Mouse (Mus musculus): ENCODE data around the gene Vwa3a. TPM values are rescaled to one million over a fixed set of nuclear protein-coding genes. Genes with fewer than 3 reads are reported as not detected.
"Not testable (repeated sequence)": the region's sequence is repeated elsewhere in the genome, so short reads cannot be mapped to it uniquely, and the experiment has no call there.

The Vwa3a gene
- 0.02 and 0.03 TPM in 2 replicates for polyA plus RNA-seq (2015; fragmentation: Nextera tagmentation; extraction: Ambion mirVana)

GRCm38 (mm10) chr7:120739018-120739417, at the start of gene Vwa3a:
TSS of gene Vwa3a (plus strand) at chr7:120739318.
- 57% methylated on average over 6 of the region's 6 CpGs for WGBS (ENCODE audit: insufficient replicate concordance)
- Histone ChIP-seq H3K4me1 (replicated peaks) (no peaks in the 10 kb centered on the region), H3K4me2 (no peak within 1 kb of the TSS), H3K27ac (no peak within 1 kb of the TSS), H3K27me3 (peaks cover 12% of the 10 kb centered on the region; the same call in 1 of the 2 replicates), H3K9ac (no peak within 1 kb of the TSS), H3K9me3 (replicated peaks) (no peaks in the 10 kb centered on the region), H3K4me3 (replicated peaks) (no peak within 1 kb of the TSS), H3K36me3 (peaks cover 5% of the 10 kb centered on the region; the same call in 1 of the 2 replicates)
- ATAC-seq (ENCODE audit: low read depth) (no peak), DNase-seq (no peak)

- Histone ChIP-seq H3K4me2 (no peak overlapping the region), H3K4me3 (replicated peaks) (no peak overlapping the region), H3K27ac (no peak overlapping the region), H3K9me3 (replicated peaks) (no peaks in the 10 kb centered on the region), H3K9ac (no peak overlapping the region), H3K4me1 (replicated peaks) (peaks cover 18% of the 10 kb centered on the region), H3K36me3 (peaks cover 13% of the 10 kb centered on the region), H3K27me3 (no peaks in the 10 kb centered on the region)
- DNase-seq = no peak
- ATAC-seq (ENCODE audit: low read depth) = no peak
- WGBS (ENCODE audit: insufficient replicate concordance) = 66% methylated on average over 4 of the region's 4 CpGs
Measured at GRCm38 (mm10) chr7:120690634-120691033, 48.5 kb upstream of the Vwa3a start.

- no peak for DNase-seq
- Histone ChIP-seq H3K36me3 (peaks cover 18% of the 10 kb centered on the region), H3K4me1 (replicated peaks) (peaks cover 22% of the 10 kb centered on the region), H3K4me2 (no peak overlapping the region), H3K27ac (no peak overlapping the region), H3K9ac (no peak overlapping the region), H3K27me3 (no peaks in the 10 kb centered on the region), H3K4me3 (replicated peaks) (no peak overlapping the region), H3K9me3 (replicated peaks) (no peaks in the 10 kb centered on the region)
- ATAC-seq (ENCODE audit: low read depth) = no peak
- WGBS (ENCODE audit: insufficient replicate concordance) = 90% methylated on average over 5 of the region's 5 CpGs
Measured at GRCm38 (mm10) chr7:120693831-120694375, 45.2 kb upstream of the Vwa3a start.

- WGBS (ENCODE audit: insufficient replicate concordance) = 61% methylated on average over 6 of the region's 6 CpGs
- ATAC-seq (ENCODE audit: low read depth) (no peak), DNase-seq (no peak)
- Histone ChIP-seq H3K9me3 (replicated peaks) (no peaks in the 10 kb centered on the region), H3K27me3 (no peaks in the 10 kb centered on the region), H3K27ac (no peak overlapping the region), H3K4me2 (no peak overlapping the region), H3K36me3 (peaks cover 18% of the 10 kb centered on the region), H3K4me3 (replicated peaks) (no peak overlapping the region), H3K9ac (no peak overlapping the region), H3K4me1 (replicated peaks) (peaks cover 31% of the 10 kb centered on the region)
Measured at GRCm38 (mm10) chr7:120695196-120695595, 43.9 kb upstream of the Vwa3a start.

GRCm38 (mm10) chr7:120695641-120696040, 43.5 kb upstream of the Vwa3a start:
- 23% methylated on average over 1 of the region's 1 CpGs for WGBS (ENCODE audit: insufficient replicate concordance)
- no peak for DNase-seq
- H3K36me3 ChIP-seq = peaks cover 17% of the 10 kb centered on the region
- H3K27ac ChIP-seq = no peak overlapping the region
- no peaks in the 10 kb centered on the region for H3K27me3 ChIP-seq
- no peak overlapping the region for H3K4me2 ChIP-seq
- H3K4me1 ChIP-seq (replicated peaks) = peaks cover 31% of the 10 kb centered on the region
- no peak overlapping the region for H3K9ac ChIP-seq
- no peaks in the 10 kb centered on the region for H3K9me3 ChIP-seq (replicated peaks)
- H3K4me3 ChIP-seq (replicated peaks) = no peak overlapping the region
- ATAC-seq (ENCODE audit: low read depth) = peak; percentile 39; the same call in 1 of the 2 replicates

GRCm38 (mm10) chr7:120696331-120696730, 42.8 kb upstream of the Vwa3a start:
- DNase-seq (no peak), ATAC-seq (ENCODE audit: low read depth) (no peak)
- Histone ChIP-seq H3K9ac (no peak overlapping the region), H3K4me3 (replicated peaks) (no peak overlapping the region), H3K36me3 (peaks cover 12% of the 10 kb centered on the region), H3K4me2 (no peak overlapping the region), H3K27ac (no peak overlapping the region), H3K4me1 (replicated peaks) (peaks cover 32% of the 10 kb centered on the region), H3K9me3 (replicated peaks) (no peaks in the 10 kb centered on the region), H3K27me3 (no peaks in the 10 kb centered on the region)
- WGBS (ENCODE audit: insufficient replicate concordance) = 88% methylated on average over 2 of the region's 2 CpGs

GRCm38 (mm10) chr7:120699586-120699985, 39.5 kb upstream of the Vwa3a start:
- H3K27ac ChIP-seq = no peak overlapping the region
- DNase-seq = no peak
- no peak for ATAC-seq (ENCODE audit: low read depth)
- peaks cover 5% of the 10 kb centered on the region; the same call in 1 of the 2 replicates for H3K36me3 ChIP-seq
- H3K27me3 ChIP-seq = no peaks in the 10 kb centered on the region
- 68% methylated on average over 6 of the region's 6 CpGs for WGBS (ENCODE audit: insufficient replicate concordance)
- H3K4me2 ChIP-seq = no peak overlapping the region
- H3K4me1 ChIP-seq (replicated peaks) = peaks cover 45% of the 10 kb centered on the region
- no peak overlapping the region for H3K4me3 ChIP-seq (replicated peaks)
- H3K9ac ChIP-seq = no peak overlapping the region
- H3K9me3 ChIP-seq (replicated peaks) = no peaks in the 10 kb centered on the region

- H3K4me2 ChIP-seq = no peak overlapping the region
- H3K27ac ChIP-seq = no peak overlapping the region
- H3K36me3 ChIP-seq = no peaks in the 10 kb centered on the region
- 28% methylated on average over 3 of the region's 3 CpGs for WGBS (ENCODE audit: insufficient replicate concordance)
- ATAC-seq (ENCODE audit: low read depth) (no peak), DNase-seq (no peak)
- no peak overlapping the region for H3K9ac ChIP-seq
- H3K4me1 ChIP-seq (replicated peaks) = peaks cover 29% of the 10 kb centered on the region
- no peak overlapping the region for H3K4me3 ChIP-seq (replicated peaks)
- no peaks in the 10 kb centered on the region for H3K27me3 ChIP-seq
- no peaks in the 10 kb centered on the region for H3K9me3 ChIP-seq (replicated peaks)
Measured at GRCm38 (mm10) chr7:120703888-120704287, 35.2 kb upstream of the Vwa3a start.

- Histone ChIP-seq H3K27me3 (no peaks in the 10 kb centered on the region), H3K4me3 (replicated peaks) (no peak overlapping the region), H3K27ac (no peak overlapping the region), H3K9me3 (replicated peaks) (no peaks in the 10 kb centered on the region), H3K36me3 (no peaks in the 10 kb centered on the region), H3K9ac (no peak overlapping the region), H3K4me2 (no peak overlapping the region), H3K4me1 (replicated peaks) (no peaks in the 10 kb centered on the region; the same call in 1 of the 2 replicates)
- 79% methylated on average over 2 of the region's 2 CpGs for WGBS (ENCODE audit: insufficient replicate concordance)
- DNase-seq = no peak
- ATAC-seq (ENCODE audit: low read depth) = no peak
Measured at GRCm38 (mm10) chr7:120712071-120712470, 27.0 kb upstream of the Vwa3a start.

- Histone ChIP-seq H3K9ac (no peak overlapping the region), H3K4me1 (replicated peaks) (no peaks in the 10 kb centered on the region; the same call in 1 of the 2 replicates), H3K9me3 (replicated peaks) (no peaks in the 10 kb centered on the region), H3K36me3 (no peaks in the 10 kb centered on the region), H3K4me2 (no peak overlapping the region), H3K4me3 (replicated peaks) (no peak overlapping the region), H3K27ac (no peak overlapping the region), H3K27me3 (no peaks in the 10 kb centered on the region)
- ATAC-seq (ENCODE audit: low read depth) = no peak
- no peak for DNase-seq
- WGBS (ENCODE audit: insufficient replicate concordance) = 50% methylated on average over 2 of the region's 2 CpGs
Measured at GRCm38 (mm10) chr7:120713225-120713624, 25.9 kb upstream of the Vwa3a start.

- H3K27me3 ChIP-seq; H3K4me3 ChIP-seq (replicated peaks); H3K9me3 ChIP-seq (replicated peaks); H3K9ac ChIP-seq; H3K4me2 ChIP-seq; H3K4me1 ChIP-seq (replicated peaks); H3K36me3 ChIP-seq; DNase-seq; H3K27ac ChIP-seq; ATAC-seq (ENCODE audit: low read depth): not testable (repeated sequence)
- 88% methylated on average over 11 of the region's 11 CpGs for WGBS (ENCODE audit: insufficient replicate concordance)
Measured at GRCm38 (mm10) chr7:120713951-120714350, 25.2 kb upstream of the Vwa3a start.

GRCm38 (mm10) chr7:120717261-120717660, 21.9 kb upstream of the Vwa3a start:
- 67% methylated on average over 2 of the region's 2 CpGs for WGBS (ENCODE audit: insufficient replicate concordance)
- H3K9me3 ChIP-seq (replicated peaks) = no peaks in the 10 kb centered on the region
- DNase-seq (no peak), ATAC-seq (ENCODE audit: low read depth) (no peak)
- H3K4me2 ChIP-seq = no peak overlapping the region
- no peaks in the 10 kb centered on the region for H3K36me3 ChIP-seq
- no peaks in the 10 kb centered on the region; the same call in 1 of the 2 replicates for H3K4me1 ChIP-seq (replicated peaks)
- no peak overlapping the region for H3K4me3 ChIP-seq (replicated peaks)
- no peaks in the 10 kb centered on the region for H3K27me3 ChIP-seq
- no peak overlapping the region for H3K9ac ChIP-seq
- H3K27ac ChIP-seq = no peak overlapping the region
